Mouse (Mus musculus) embryonic fibroblast, embryonic 13.5 days (primary cell): ENCODE data around the gene Insyn1.

Source experiments
- CTCF ChIP-seq: IDR thresholded peaks from 2 replicates; pipeline ENCODE4 v1.5.1; 2011; ENCODE audit warnings: mild to moderate bottlenecking, control low read depth, low read length, moderate library complexity, borderline replicate concordance; ENCODE audit not compliant: insufficient read depth
- POLR2A ChIP-seq: IDR thresholded peaks from 2 replicates; pipeline ENCODE4 v1.6.1; 2011; ENCODE audit warnings: low read depth, mild to moderate bottlenecking, control low read depth, low read length, moderate library complexity

GRCm38 (mm10) chr9:58521883-58522423 is 33.5 kb downstream of the Insyn1 start:
- no peak for TF ChIP-seq POLR2A
- no peak for TF ChIP-seq CTCF
